Mouse (Mus musculus) hindbrain, embryonic 13.5 days (tissue): Measurements from ENCODE around the gene Olfr1395. TPM values are rescaled to one million over a fixed set of nuclear protein-coding genes. Genes with fewer than 3 reads are reported as not detected.

Experiments
- ATAC-seq: fragments of 200-750 bp; cut with Nextera tagmentation; 2 replicates; pipeline ENCODE4 v1.8.0; 2017; ENCODE audit warnings: moderate TSS enrichment; ENCODE audit not compliant: low FRiP score
- H3K27ac ChIP-seq: fragments of 300-500 bp; sonication (generic); 2 replicates; pipeline ENCODE4 v1.5.1; 2015; ENCODE audit warnings: inconsistent platforms, mild to moderate bottlenecking, moderate library complexity
- H3K27me3 ChIP-seq: fragments of 300-500 bp; sonication (generic); 2 replicates; pipeline ENCODE4 v1.6.1; 2015; ENCODE audit warnings: mild to moderate bottlenecking, inconsistent platforms
- H3K36me3 ChIP-seq: fragments of 300-500 bp; sonication (generic); 2 replicates; pipeline ENCODE4 v1.6.1; 2015; ENCODE audit warnings: mild to moderate bottlenecking, inconsistent platforms
- H3K4me1 ChIP-seq: fragments of 300-500 bp; sonication (generic); replicated peaks from 2 replicates; pipeline ENCODE4 v1.6.1; 2015; ENCODE audit warnings: inconsistent platforms
- H3K4me2 ChIP-seq: fragments of 300-500 bp; sonication (generic); 2 replicates; pipeline ENCODE4 v1.6.1; 2015; ENCODE audit warnings: inconsistent platforms, mild to moderate bottlenecking, moderate library complexity
- H3K4me3 ChIP-seq: fragments of 300-500 bp; sonication (generic); 2 replicates; pipeline ENCODE4 v1.5.1; 2015; ENCODE audit warnings: mild to moderate bottlenecking, inconsistent platforms
- H3K9ac ChIP-seq: fragments of 300-500 bp; sonication (generic); 2 replicates; pipeline ENCODE4 v1.6.1; 2015; ENCODE audit warnings: mild to moderate bottlenecking, inconsistent platforms
- H3K9me3 ChIP-seq: fragments of 300-500 bp; sonication (generic); 2 replicates; pipeline ENCODE4 v1.6.1; 2016; ENCODE audit warnings: inconsistent platforms
- WGBS: fragments of 180-500 bp; shearing (Covaris S2); methylation state at CpG from one replicate; pipeline ENCODE4 v1.1.7; 2015; 5-methylcytosine and 5-hydroxymethylcytosine counted together
- polyA plus RNA-seq: library from polyadenylated mRNA; unstranded; fragments of >200 nt; fragmentation: Nextera tagmentation; extraction: Ambion mirVana; gene quantifications from 2 replicates; pipeline ENCODE4 v1.2.1, GENCODE M21; 2015

Olfr1395 gene
- polyA plus RNA-seq: not detected in 2 replicates

DNA sequence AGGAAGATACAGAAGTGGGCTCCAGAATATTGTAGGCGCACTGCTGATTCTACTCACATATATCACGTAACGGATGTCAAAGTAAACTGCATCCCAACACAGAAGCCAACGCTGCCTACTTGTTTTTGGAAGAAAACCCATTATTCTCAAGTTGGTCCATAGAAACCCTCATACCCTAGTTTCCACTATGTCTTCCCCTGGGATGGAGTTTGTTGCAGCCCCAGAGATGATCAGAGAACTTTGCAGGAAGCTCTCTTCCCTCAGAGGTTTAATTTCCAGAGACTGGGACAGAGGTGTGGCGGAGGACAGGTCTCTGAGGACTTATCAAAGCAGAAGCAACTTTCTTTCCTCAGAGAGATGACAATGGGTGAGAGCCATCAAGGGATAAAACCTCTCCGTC, at the start of gene Olfr1395:
Gene Olfr1395 (plus strand): TSS at position 301 of the 400 bp plus-strand sequence.
- Histone ChIP-seq H3K4me1 (no peaks in the 10 kb centered on the region), H3K9me3 (no peaks in the 10 kb centered on the region), H3K36me3 (no peaks in the 10 kb centered on the region), H3K4me3 (no peak within 1 kb of the TSS), H3K4me2 (no peak within 1 kb of the TSS), H3K27ac (no peak within 1 kb of the TSS), H3K9ac (no peak within 1 kb of the TSS), H3K27me3 (no peaks in the 10 kb centered on the region)
- 91% methylated on average over 6 of the region's 6 CpGs for WGBS
- ATAC-seq: no peak

DNA sequence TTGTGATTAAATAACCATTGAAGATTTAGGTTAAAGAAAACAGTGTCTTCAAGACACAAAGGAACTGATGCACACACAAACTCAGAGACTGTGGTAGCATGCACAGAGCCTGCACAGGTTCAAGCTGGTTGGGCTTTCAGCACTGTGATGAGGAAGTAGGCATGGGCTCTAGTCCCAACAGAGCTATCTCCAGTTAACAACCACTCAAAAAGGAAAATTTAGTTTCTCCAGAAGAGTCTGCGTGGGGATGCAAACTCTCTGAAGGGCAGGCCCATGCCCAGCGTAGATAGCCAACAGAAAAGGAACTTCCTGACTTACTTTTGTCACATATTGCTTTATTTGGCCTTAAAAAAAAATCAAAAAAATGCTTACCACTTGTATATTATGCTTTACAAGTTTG, 49.3 kb upstream of the Olfr1395 start:
- H3K4me2 ChIP-seq: no peak overlapping the region
- H3K4me3 ChIP-seq: no peak overlapping the region
- H3K36me3 ChIP-seq: no peaks in the 10 kb centered on the region
- WGBS: 89% methylated on average over 2 of the region's 2 CpGs
- H3K27me3 ChIP-seq: no peaks in the 10 kb centered on the region
- H3K9me3 ChIP-seq: no peaks in the 10 kb centered on the region
- no peak overlapping the region for H3K9ac ChIP-seq
- no peak overlapping the region for H3K27ac ChIP-seq
- H3K4me1 ChIP-seq: peaks cover 7% of the 10 kb centered on the region; the same call in 1 of the 2 replicates
- no peak for ATAC-seq

DNA sequence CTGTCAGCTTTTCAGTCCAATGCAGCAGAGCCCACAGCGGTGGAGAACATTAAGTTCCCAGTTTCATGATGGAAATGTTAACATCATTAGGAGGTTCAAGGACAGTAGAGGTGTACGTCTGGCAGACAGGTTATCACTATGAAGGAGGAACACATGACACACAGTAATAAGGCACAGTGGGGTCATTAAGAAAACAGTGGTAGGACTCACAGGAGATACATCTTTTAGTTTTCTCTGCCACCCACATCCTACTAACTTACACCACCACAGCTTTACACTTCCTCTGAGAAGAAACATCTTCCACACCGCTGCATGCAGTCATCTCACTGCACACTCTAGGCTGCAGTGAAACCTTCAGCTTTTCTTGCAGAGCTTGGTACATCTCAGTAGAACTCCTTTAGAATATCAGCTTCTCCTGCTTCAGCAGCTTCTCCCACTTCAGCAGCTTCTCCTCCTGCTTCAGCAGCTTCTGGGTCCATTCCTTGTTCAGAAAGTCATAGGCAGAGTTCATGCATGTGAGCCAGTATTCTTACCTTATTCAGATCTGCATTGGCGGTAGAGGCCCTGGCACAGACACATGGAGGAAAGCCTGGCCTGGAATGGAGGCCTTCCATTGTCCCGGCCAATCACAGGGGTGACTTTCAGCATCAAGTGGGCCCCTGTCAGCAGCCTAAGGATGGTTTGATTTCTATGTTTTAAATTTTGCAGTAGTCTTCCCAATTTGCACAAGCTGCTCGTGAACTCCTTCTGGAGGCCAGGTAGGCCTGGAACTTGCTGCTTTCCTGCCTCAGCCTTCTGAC, 48.0 kb upstream of the Olfr1395 start:
- WGBS: 91% methylated on average over 6 of the region's 6 CpGs

DNA sequence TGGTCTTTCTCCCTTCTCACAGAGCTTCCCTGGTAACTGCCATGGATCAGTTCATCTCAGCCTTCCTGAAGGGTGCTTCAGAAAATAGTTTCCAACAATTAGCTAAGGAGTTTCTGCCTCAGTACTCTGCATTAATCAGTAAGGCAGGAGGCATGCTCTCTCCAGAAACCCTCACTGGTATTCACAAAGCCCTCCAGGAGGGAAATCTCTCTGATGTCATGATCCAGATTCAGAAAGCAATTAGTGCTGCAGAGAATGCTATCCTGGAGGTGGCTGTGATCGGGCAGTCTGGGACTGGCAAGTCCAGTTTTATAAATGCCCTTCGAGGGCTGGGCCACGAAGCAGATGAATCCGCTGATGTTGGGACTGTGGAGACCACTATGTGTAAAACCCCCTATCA, 46.7 kb upstream of the Olfr1395 start:
- Histone ChIP-seq H3K36me3 (no peaks in the 10 kb centered on the region), H3K9ac (no peak overlapping the region), H3K27me3 (no peaks in the 10 kb centered on the region), H3K4me1 (no peaks in the 10 kb centered on the region), H3K4me2 (no peak overlapping the region), H3K27ac (no peak overlapping the region), H3K4me3 (no peak overlapping the region), H3K9me3 (no peaks in the 10 kb centered on the region)
- ATAC-seq: no peak
- WGBS: 85% methylated on average over 4 of the region's 4 CpGs

More for the DNA sequence above, 48.0 kb upstream of the Olfr1395 start:
- Histone ChIP-seq H3K9me3 (no peaks in the 10 kb centered on the region), H3K36me3 (no peaks in the 10 kb centered on the region), H3K27ac (no peak overlapping the region), H3K4me3 (no peak overlapping the region), H3K27me3 (no peaks in the 10 kb centered on the region), H3K4me2 (no peak overlapping the region), H3K9ac (no peak overlapping the region), H3K4me1 (no peaks in the 10 kb centered on the region)
- ATAC-seq: no peak

DNA sequence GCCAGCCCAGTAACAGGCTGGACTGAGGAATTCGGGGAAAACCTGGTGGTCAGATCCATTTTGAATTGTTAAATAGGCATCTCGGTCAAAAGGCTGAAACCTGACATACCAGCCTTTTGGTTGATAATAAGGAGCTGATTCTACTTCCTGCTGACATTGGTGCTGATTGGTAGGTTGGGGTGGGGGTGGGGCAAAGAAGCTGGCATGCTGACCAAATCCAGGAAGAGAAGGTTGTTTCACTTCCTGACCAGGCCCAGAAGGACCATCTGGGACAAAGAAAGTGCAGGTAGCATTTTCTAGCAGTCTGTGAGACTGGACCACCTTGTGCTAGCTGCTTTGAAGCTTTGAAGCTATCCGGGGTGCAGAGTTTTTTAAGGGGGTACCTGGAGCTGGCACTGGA, 41.7 kb upstream of the Olfr1395 start:
- no peaks in the 10 kb centered on the region for H3K36me3 ChIP-seq
- no peaks in the 10 kb centered on the region for H3K4me1 ChIP-seq
- H3K4me3 ChIP-seq: no peak overlapping the region
- H3K4me2 ChIP-seq: no peak overlapping the region
- H3K27ac ChIP-seq: no peak overlapping the region
- H3K9me3 ChIP-seq: no peaks in the 10 kb centered on the region
- ATAC-seq: no peak
- H3K27me3 ChIP-seq: no peaks in the 10 kb centered on the region
- no peak overlapping the region for H3K9ac ChIP-seq
- 86% methylated on average over 3 of the region's 3 CpGs for WGBS

DNA sequence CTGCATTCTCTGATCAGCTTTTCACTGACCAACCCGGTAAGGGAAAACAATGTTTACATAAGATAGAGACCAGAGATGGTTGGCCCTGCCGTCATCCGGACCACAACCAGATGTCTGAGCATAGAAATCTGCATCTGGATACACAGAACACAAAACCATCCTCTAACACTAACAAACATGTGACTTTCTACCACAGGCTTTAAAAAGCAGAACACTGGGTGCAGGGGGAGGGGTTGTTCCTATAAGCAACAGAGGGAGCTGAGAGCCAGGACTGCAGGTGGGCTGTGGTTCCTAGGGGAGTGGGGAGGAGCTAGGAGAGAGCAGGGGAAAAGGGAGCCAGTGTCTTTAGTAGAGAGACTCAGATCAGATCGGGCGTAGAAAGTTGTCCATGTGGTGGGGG, 40.6 kb upstream of the Olfr1395 start:
- H3K9me3 ChIP-seq: no peaks in the 10 kb centered on the region
- ATAC-seq: no peak
- H3K4me3 ChIP-seq: no peak overlapping the region
- H3K4me2 ChIP-seq: no peak overlapping the region
- H3K36me3 ChIP-seq: no peaks in the 10 kb centered on the region
- no peak overlapping the region for H3K9ac ChIP-seq
- 58% methylated on average over 5 of the region's 5 CpGs for WGBS
- H3K4me1 ChIP-seq: no peaks in the 10 kb centered on the region
- no peak overlapping the region for H3K27ac ChIP-seq
- no peaks in the 10 kb centered on the region for H3K27me3 ChIP-seq

DNA sequence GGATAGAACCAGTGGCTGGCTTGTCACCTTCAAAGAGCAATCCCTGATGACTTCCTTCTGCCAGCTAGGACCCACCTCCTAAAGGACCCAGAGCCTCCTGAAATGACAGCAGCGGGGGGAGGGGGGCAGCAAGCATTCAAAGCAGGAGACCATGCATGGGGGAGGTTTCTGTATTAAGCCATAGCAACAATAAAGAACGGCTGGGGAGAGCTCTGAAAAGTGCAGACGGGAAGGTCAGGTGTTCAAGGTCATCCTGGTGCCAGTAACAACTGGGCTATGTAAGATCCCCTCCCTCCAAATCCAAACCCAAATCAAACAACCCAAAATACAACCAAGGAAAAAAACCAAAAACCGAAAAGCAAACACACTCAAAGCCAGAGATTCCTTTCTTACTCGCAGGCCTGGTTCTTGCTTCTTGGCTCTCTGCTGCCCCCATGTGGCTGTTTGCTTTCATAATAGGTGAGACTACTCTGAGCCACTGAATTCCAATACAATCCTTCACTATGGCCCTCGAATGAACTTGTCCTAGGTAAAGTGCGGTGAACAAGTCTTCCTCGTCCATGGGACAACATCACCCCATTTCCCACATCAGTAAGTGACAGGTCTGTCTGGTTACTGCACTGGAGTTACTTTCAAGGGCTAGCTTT, 38.9 kb upstream of the Olfr1395 start:
- H3K9me3 ChIP-seq: no peaks in the 10 kb centered on the region
- H3K4me3 ChIP-seq: no peak overlapping the region
- 0 out of 2 replicates have a peak overlapping the region, but pooled peaks have one; percentile 2 for H3K4me2 ChIP-seq
- H3K4me1 ChIP-seq: no peaks in the 10 kb centered on the region
- ATAC-seq: peak; percentile 86
- H3K36me3 ChIP-seq: no peaks in the 10 kb centered on the region
- 22% methylated on average over 8 of the region's 8 CpGs for WGBS
- H3K27ac ChIP-seq: no peak overlapping the region
- 0 out of 2 replicates have a peak overlapping the region, but pooled peaks have one; percentile 9 for H3K9ac ChIP-seq
- H3K27me3 ChIP-seq: no peaks in the 10 kb centered on the region

DNA sequence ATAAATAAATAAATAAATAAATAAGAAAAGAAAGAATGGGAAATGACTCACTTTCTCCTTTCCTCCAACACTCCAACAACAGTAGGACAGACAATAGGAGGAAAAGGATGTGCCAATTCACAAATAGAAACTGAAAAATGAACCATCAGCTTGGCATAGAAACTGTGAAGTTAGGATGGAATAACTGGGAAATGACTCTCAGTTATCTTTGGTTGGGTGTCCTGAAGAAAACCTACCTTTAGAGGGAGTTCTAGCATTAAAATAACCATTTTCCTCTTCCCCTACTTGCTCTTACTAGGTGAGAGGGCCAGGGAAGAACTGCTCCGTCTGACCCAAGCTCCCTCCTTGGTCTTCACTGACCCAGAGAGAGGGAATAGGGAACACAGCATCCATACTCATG, 36.3 kb upstream of the Olfr1395 start:
- H3K4me2 ChIP-seq: no peak overlapping the region
- no peak for ATAC-seq
- H3K9ac ChIP-seq: no peak overlapping the region
- H3K36me3 ChIP-seq: no peaks in the 10 kb centered on the region
- no peaks in the 10 kb centered on the region for H3K9me3 ChIP-seq
- H3K4me1 ChIP-seq: no peaks in the 10 kb centered on the region
- 73% methylated on average over 1 of the region's 1 CpGs for WGBS
- H3K27ac ChIP-seq: no peak overlapping the region
- no peak overlapping the region for H3K4me3 ChIP-seq
- no peaks in the 10 kb centered on the region for H3K27me3 ChIP-seq

DNA sequence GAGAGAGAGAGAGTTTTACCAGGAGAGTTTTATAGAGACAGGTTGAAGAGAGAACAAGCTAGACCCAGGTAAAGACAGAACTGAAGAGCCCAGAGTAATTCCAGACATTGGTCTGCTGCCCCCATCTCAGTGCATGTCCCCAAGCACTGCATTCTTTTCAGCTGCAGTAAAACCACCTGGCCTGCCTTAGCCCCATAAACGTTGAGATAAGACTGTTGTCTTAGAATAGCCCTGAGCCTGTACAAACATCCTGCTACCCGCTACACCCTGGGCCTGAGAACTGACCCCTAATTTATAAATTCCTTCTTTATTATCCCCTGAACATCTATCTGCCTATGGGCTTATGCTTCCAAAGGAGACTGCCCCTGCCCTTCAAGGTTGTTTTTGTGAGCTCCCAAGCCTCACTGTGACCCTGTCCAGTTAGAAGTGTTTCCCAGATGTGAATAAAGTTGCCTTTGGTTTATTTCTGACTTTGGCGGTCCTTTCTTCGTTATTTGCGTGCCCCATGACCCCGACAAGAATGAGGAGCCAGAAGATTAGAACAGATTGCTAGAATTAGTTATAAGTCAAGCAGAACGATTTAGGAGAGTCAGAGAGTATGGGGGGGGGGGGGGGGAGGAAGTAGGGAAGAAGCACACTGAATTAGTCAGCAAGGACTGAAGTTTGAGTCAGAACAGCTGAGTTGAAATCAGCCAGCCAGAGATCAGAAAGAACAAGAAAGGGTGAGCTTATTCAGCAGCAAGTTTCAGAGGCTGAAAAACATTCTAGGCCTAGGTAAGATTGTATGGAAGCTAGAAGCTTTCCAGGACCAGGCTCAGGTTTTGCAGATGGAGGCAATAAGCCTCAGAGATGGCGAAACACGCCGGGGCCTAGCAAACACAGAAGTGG, 34.2 kb upstream of the Olfr1395 start:
- Histone ChIP-seq H3K36me3 (no peaks in the 10 kb centered on the region), H3K4me3 (no peak overlapping the region), H3K9ac (no peak overlapping the region), H3K4me2 (no peak overlapping the region), H3K27me3 (no peaks in the 10 kb centered on the region), H3K9me3 (no peaks in the 10 kb centered on the region), H3K4me1 (no peaks in the 10 kb centered on the region), H3K27ac (no peak overlapping the region)
- ATAC-seq: no peak
- 75% methylated on average over 10 of the region's 10 CpGs for WGBS

DNA sequence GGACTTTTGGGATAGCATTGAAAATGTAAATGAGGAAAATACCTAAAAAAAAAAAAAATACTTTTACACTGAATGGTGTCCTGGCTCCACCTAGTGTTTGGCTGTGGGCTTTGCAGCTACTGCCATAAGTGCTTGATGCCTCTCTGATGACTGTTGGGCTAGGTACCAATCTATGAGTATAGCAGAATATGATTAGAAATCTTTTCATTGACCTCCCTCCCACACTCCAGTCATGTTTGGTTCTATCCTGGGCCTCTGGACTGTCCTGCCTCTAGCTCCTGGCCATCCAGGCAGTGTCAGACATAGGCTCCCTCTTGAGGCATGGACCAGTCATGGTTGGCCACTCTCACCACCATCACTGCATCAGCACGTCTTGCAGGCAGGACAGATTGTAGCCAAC, 33.2 kb upstream of the Olfr1395 start:
- Histone ChIP-seq H3K4me3 (no peak overlapping the region), H3K9me3 (no peaks in the 10 kb centered on the region), H3K9ac (no peak overlapping the region), H3K36me3 (no peaks in the 10 kb centered on the region), H3K27ac (no peak overlapping the region), H3K27me3 (no peaks in the 10 kb centered on the region), H3K4me2 (no peak overlapping the region), H3K4me1 (no peaks in the 10 kb centered on the region)
- 38% methylated on average over 1 of the region's 1 CpGs for WGBS
- no peak for ATAC-seq

DNA sequence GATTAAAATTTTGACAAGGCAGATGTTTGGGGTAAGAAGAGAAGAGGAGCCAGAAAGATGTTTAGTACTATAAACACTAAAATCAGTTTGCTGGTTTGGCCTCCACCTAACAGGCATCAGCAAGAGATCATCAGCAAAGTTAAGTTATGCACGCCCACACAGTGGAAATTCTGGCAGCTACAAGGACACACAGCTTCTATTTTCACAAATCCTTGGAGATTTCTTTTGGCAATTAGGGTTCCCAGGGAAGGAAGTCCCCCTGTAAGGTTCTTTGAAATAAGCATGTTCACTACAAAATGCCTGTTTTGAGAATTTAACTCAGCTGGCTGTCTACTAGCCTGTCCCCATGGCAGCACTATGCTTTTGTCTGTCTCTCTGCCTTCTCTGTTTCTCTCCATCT, 31.1 kb upstream of the Olfr1395 start:
- H3K27ac ChIP-seq: no peak overlapping the region
- no peak overlapping the region for H3K4me2 ChIP-seq
- no peak for ATAC-seq
- H3K27me3 ChIP-seq: no peaks in the 10 kb centered on the region
- 79% methylated on average over 1 of the region's 1 CpGs for WGBS
- no peak overlapping the region for H3K4me3 ChIP-seq
- H3K9ac ChIP-seq: no peak overlapping the region
- H3K4me1 ChIP-seq: no peaks in the 10 kb centered on the region
- no peaks in the 10 kb centered on the region for H3K9me3 ChIP-seq
- H3K36me3 ChIP-seq: no peaks in the 10 kb centered on the region

DNA sequence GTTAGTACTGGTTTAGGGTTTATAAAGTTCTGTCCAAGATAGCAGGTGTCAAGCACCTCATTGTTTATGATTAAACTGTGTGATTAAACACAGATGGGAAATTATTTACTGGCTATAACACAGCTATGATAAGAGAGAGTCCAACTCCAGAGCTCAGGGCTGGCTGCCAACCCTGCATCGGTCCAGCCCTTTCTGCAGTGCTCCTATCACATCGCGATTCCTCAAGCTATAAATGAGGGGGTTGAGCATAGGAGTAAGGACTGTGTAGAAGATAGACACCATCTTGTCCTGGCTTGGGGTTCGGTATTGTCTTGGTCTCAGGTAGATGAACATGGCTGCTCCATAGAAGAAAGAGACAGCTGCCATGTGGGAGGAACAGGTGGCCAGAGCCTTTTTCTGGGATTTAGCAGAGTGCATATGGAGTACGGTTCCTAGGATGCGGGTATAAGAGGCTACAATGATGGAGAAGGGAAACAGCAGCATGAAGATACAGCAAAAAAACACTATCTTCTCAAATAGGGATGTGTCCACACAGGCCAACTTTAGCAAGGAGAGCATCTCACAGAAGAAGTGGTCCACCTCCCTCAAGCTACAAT, 29.4 kb upstream of the Olfr1395 start:
- Histone ChIP-seq H3K4me2 (no peak overlapping the region), H3K9ac (no peak overlapping the region), H3K4me3 (no peak overlapping the region), H3K9me3 (no peaks in the 10 kb centered on the region), H3K36me3 (no peaks in the 10 kb centered on the region), H3K27ac (no peak overlapping the region), H3K27me3 (no peaks in the 10 kb centered on the region), H3K4me1 (no peaks in the 10 kb centered on the region)
- no peak for ATAC-seq
- 90% methylated on average over 6 of the region's 6 CpGs for WGBS
